Mouse (Mus musculus) forebrain, embryonic 11.5 days (tissue): ENCODE results near the gene Scn4b. TPM values are rescaled to one million over a fixed set of nuclear protein-coding genes. Genes with fewer than 3 reads are reported as not detected.

Source experiments
- ATAC-seq: fragments of 200-750 bp; cut with Nextera tagmentation; replicated peaks from 2 replicates; pipeline ENCODE4 v1.8.0; 2017; ENCODE audit warnings: moderate TSS enrichment; ENCODE audit not compliant: low FRiP score
- DNase-seq: peaks from one replicate; pipeline ENCODE4 v3.0.0-alpha.2; 2017; ENCODE audit warnings: low spot score
- H3K27ac ChIP-seq: fragments of 300-500 bp; sonication (generic); 2 replicates; pipeline ENCODE4 v1.5.1; 2014; ENCODE audit warnings: low read depth, low read length
- H3K27me3 ChIP-seq: fragments of 300-500 bp; sonication (generic); 2 replicates; pipeline ENCODE4 v1.6.1; 2014; ENCODE audit warnings: mild to moderate bottlenecking, low read length, mixed read lengths; ENCODE audit not compliant: control insufficient read depth, insufficient read depth
- H3K36me3 ChIP-seq: fragments of 300-500 bp; sonication (generic); 2 replicates; pipeline ENCODE4 v1.6.1; 2014; ENCODE audit warnings: mild to moderate bottlenecking, low read length, moderate library complexity, mixed read lengths; ENCODE audit not compliant: control insufficient read depth, insufficient read depth
- H3K4me1 ChIP-seq: fragments of 300-500 bp; sonication (generic); replicated peaks from 2 replicates; pipeline ENCODE4 v1.6.1; 2014; ENCODE audit warnings: low read length, mixed read lengths; ENCODE audit not compliant: control insufficient read depth, insufficient read depth
- H3K4me2 ChIP-seq: fragments of 300-500 bp; sonication (generic); 2 replicates; pipeline ENCODE4 v1.6.1; 2014; ENCODE audit warnings: low read depth, mild to moderate bottlenecking, low read length, moderate library complexity, mixed read lengths; ENCODE audit not compliant: severe bottlenecking
- H3K4me3 ChIP-seq: fragments of 300-500 bp; sonication (generic); 2 replicates; pipeline ENCODE4 v1.5.1; 2014; ENCODE audit warnings: low read depth, low read length
- H3K9ac ChIP-seq: fragments of 300-500 bp; sonication (generic); 2 replicates; pipeline ENCODE4 v1.6.1; 2014; ENCODE audit warnings: low read length
- H3K9me3 ChIP-seq: fragments of 300-500 bp; sonication (generic); 2 replicates; pipeline ENCODE4 v1.6.1; 2016; ENCODE audit warnings: low read length, mixed read lengths; ENCODE audit not compliant: control insufficient read depth
- WGBS: fragments of 180-500 bp; shearing (Covaris S2); extraction: QIAGEN DNeasy Blood & Tissue Kit; methylation state at CpG from one replicate; pipeline ENCODE4 v1.1.7; 2014; 5-methylcytosine and 5-hydroxymethylcytosine counted together
- polyA plus RNA-seq: library from polyadenylated mRNA; unstranded; fragments of >200 nt; fragmentation: Nextera tagmentation; extraction: Ambion mirVana; gene quantifications from 2 replicates; pipeline ENCODE4 v1.2.1, GENCODE M21; 2014

The Scn4b gene
- polyA plus RNA-seq, 1 experiment from 2014 or later: 0.21 TPM

- no peak overlapping the region for H3K4me3 ChIP-seq
- WGBS: 58% methylated on average over 6 of the region's 6 CpGs
- peaks cover 3% of the 10 kb centered on the region; the same call in 1 of the 2 replicates for H3K27me3 ChIP-seq
- DNase-seq (no peak), ATAC-seq (no peak)
- H3K9ac ChIP-seq: no peak overlapping the region
- H3K9me3 ChIP-seq: no peaks in the 10 kb centered on the region
- H3K4me1 ChIP-seq: peaks cover 5% of the 10 kb centered on the region
- no peak overlapping the region for H3K4me2 ChIP-seq
- H3K36me3 ChIP-seq: no peaks in the 10 kb centered on the region
- no peak overlapping the region for H3K27ac ChIP-seq
Measured at GRCm38 (mm10) chr9:45121001-45121400, 17.2 kb upstream of the Scn4b start.

- no peak overlapping the region; the same call in 1 of the 2 replicates for H3K9ac ChIP-seq
- WGBS: 4% methylated on average over 10 of the region's 10 CpGs
- 0 out of 2 replicates have a peak, but pooled peaks cover 2% of the 10 kb centered on the region for H3K27me3 ChIP-seq
- ATAC-seq: peak; percentile 55; the same call in 1 of the 2 replicates
- H3K9me3 ChIP-seq: no peaks in the 10 kb centered on the region
- peak; percentile 85 for DNase-seq
- H3K36me3 ChIP-seq: no peaks in the 10 kb centered on the region
- H3K4me3 ChIP-seq: no peak overlapping the region
- peak overlapping the region; percentile 26; the same call in 1 of the 2 replicates for H3K4me2 ChIP-seq
- H3K27ac ChIP-seq: no peak overlapping the region
- peaks cover 5% of the 10 kb centered on the region for H3K4me1 ChIP-seq
Measured at GRCm38 (mm10) chr9:45121769-45122168, 16.4 kb upstream of the Scn4b start.

DNA sequence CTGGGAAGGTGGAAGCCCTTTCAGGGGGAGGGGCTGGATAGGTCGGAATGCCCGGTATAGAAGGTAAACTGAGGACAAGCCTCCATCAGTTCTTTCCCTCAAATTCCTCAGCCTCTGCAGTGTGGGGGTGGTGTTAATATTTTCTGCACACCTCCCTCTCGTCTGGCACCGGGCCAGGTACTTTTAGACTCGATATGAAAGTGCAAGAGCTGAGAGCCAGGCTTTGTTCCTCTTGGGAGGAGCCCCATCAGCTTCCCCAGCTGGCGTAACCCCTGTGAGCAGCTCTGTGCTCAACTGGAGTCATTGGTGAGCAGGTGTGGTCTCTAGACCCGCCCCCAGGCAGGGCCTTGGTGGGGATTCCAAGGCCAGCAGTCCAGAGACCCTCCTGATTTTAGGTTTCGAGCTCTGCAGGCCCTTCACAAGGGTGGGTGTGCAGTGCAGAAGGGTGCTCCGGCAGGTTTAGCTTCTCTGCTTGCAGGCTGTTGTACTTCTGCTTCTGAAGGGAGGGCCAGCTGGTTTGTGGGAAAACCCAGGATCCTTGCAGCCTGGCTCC, 15.9 kb upstream of the Scn4b start:
- no peak overlapping the region for H3K4me3 ChIP-seq
- no peaks in the 10 kb centered on the region for H3K27me3 ChIP-seq
- WGBS: 29% methylated on average over 9 of the region's 9 CpGs
- ATAC-seq (no peak), DNase-seq (no peak)
- H3K9me3 ChIP-seq: no peaks in the 10 kb centered on the region
- H3K4me2 ChIP-seq: peak overlapping the region; percentile 26; the same call in 1 of the 2 replicates
- no peaks in the 10 kb centered on the region for H3K36me3 ChIP-seq
- peaks cover 5% of the 10 kb centered on the region for H3K4me1 ChIP-seq
- 0 out of 2 replicates have a peak overlapping the region, but pooled peaks have one; percentile 4 for H3K9ac ChIP-seq
- no peak overlapping the region for H3K27ac ChIP-seq

- ATAC-seq (no peak), DNase-seq (no peak)
- no peak overlapping the region for H3K4me3 ChIP-seq
- H3K9ac ChIP-seq: no peak overlapping the region
- no peak overlapping the region for H3K4me2 ChIP-seq
- no peaks in the 10 kb centered on the region for H3K27me3 ChIP-seq
- H3K27ac ChIP-seq: no peak overlapping the region
- WGBS: 93% methylated on average over 14 of the region's 14 CpGs
- no peaks in the 10 kb centered on the region for H3K9me3 ChIP-seq
- no peaks in the 10 kb centered on the region for H3K36me3 ChIP-seq
- H3K4me1 ChIP-seq: peaks cover 5% of the 10 kb centered on the region; the same call in 1 of the 2 replicates
Measured at GRCm38 (mm10) chr9:45125211-45125610, 13.0 kb upstream of the Scn4b start.

- ATAC-seq: no peak
- no peaks in the 10 kb centered on the region for H3K27me3 ChIP-seq
- 53% methylated on average over 7 of the region's 7 CpGs for WGBS
- no peaks in the 10 kb centered on the region for H3K9me3 ChIP-seq
- no peak for DNase-seq
- H3K4me2 ChIP-seq: no peak overlapping the region
- H3K36me3 ChIP-seq: no peaks in the 10 kb centered on the region
- no peak overlapping the region for H3K27ac ChIP-seq
- no peak overlapping the region for H3K9ac ChIP-seq
- H3K4me3 ChIP-seq: no peak overlapping the region
- peaks cover 5% of the 10 kb centered on the region; the same call in 1 of the 2 replicates for H3K4me1 ChIP-seq
Measured at GRCm38 (mm10) chr9:45126941-45127340, 11.3 kb upstream of the Scn4b start.

- 0 out of 2 replicates have a peak, but pooled peaks cover 3% of the 10 kb centered on the region for H3K4me1 ChIP-seq
- no peak for ATAC-seq
- H3K9ac ChIP-seq: no peak overlapping the region
- H3K27me3 ChIP-seq: peaks cover 7% of the 10 kb centered on the region
- no peak overlapping the region for H3K4me2 ChIP-seq
- H3K9me3 ChIP-seq: no peaks in the 10 kb centered on the region
- no peak for DNase-seq
- 80% methylated on average over 3 of the region's 3 CpGs for WGBS
- no peak overlapping the region for H3K4me3 ChIP-seq
- no peaks in the 10 kb centered on the region for H3K36me3 ChIP-seq
- H3K27ac ChIP-seq: no peak overlapping the region
Measured at GRCm38 (mm10) chr9:45130119-45130518, 8.1 kb upstream of the Scn4b start.

DNA sequence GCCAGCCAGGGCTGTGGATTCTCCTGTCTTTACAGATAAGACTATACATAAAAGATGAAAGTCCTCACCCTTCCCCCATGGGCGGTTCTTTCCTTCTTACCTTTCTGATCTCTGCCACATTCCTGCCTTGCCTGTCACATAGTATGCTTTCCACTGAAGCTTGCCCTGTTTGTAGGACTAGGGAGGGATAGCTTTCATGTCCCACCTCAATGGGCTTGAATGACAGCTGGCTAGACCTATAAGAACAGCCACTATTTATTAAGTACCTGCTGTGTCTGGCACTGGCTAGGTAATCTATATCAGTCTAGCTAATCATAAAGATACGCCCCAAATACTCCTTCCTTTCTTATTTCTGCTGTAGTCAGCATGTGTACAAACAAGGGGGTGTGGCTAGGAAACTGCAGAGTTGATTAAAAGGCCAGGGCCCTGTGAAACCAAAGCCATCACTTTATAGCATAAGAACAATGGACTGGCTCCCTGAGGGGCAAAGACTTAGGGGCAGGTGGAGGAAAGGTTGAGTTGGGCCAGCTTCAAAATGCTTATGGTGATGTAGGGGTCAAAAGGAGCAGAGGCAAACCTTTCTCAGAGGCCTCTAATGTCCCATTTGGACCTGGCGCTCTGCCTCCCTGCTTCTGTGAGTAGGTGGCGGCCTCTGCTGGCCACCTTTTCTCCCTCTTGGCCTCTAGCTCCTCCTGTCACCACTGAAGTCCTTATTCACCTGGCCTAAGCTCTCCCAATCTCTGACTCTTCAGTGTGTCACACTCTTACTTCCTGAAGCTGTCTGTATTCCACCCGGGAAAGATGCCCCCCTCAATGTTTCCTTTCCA, 4.5 kb upstream of the Scn4b start:
- Histone ChIP-seq H3K27ac (no peak overlapping the region), H3K36me3 (no peaks in the 10 kb centered on the region), H3K9me3 (no peaks in the 10 kb centered on the region), H3K4me2 (no peak overlapping the region), H3K4me3 (no peak overlapping the region), H3K9ac (no peak overlapping the region), H3K27me3 (peaks cover 38% of the 10 kb centered on the region), H3K4me1 (peaks cover 11% of the 10 kb centered on the region)
- 21% methylated on average over 5 of the region's 5 CpGs for whole genome bisulfite sequencing
- DNase-seq (peak; percentile 64), ATAC-seq (no peak)

DNA sequence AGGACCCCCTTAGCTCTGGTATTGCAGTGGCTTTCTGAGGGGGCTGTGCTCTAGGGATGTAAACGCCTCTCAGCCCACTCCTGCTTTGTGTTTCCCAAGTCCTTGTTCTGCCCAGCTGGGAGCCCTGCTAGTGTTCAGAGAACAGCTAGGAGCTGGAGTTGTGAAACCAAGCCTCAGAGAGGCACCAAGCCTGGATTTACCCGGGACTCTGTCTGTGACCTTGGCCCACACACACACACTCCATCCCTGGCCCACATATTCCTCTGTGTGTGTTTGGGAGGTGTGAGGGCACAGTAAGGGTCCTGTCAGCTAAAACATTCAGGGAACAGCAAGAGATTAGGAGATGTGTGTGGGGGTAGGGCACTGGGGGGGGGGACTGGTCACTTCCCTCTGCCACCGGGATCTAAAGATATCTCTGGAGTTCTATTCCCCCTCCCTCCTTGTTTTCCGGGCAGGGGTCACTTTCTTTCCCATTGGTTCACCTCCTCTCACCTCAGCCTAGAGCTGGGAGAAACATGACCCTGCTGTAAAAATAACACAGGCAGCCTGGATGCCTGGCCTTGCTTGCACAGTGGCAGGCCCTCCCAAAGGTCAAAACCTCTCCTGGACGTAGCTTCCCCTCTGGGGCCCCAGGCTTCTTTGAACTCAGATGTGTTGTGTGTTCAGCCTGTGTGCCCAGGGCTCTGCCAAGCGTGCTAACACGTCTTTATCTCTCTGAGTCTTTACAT, 1.6 kb upstream of the Scn4b start:
- Histone ChIP-seq H3K4me3 (no peak overlapping the region), H3K4me2 (no peak overlapping the region), H3K4me1 (peaks cover 16% of the 10 kb centered on the region), H3K27me3 (peaks cover 59% of the 10 kb centered on the region), H3K36me3 (no peaks in the 10 kb centered on the region), H3K9ac (no peak overlapping the region), H3K9me3 (no peaks in the 10 kb centered on the region), H3K27ac (no peak overlapping the region)
- 11% methylated on average over 7 of the region's 7 CpGs for WGBS
- ATAC-seq (no peak), DNase-seq (no peak)
